Mouse (Mus musculus) MEL (cell line): ENCODE measurements at regions not wholly inside any gene's neighbourhood (a gene's known extent, or its start where the extent isn't known, plus 50 kb on each side); places are given as distances from the start of the nearest gene placed in this dataset.

Source experiments
- DNase-seq: peaks from one replicate; pipeline ENCODE4 v3.0.0; 2011; ENCODE audit warnings: low read depth, low spot score
- H3K27ac ChIP-seq: 2 replicates; pipeline ENCODE4 v1.5.1; 2012; ENCODE audit warnings: low read depth, mild to moderate bottlenecking, control low read depth, low read length, moderate library complexity; ENCODE audit not compliant: control insufficient read depth
- H3K27me3 ChIP-seq, 2 experiments: fragments of 150-350 bp in 1 of 2; sonication (generic) in 1 of 2; 2 replicates each; pipeline ENCODE4 v1.6.1; 2012; ENCODE audit warnings: low read length in 2 of 2, mild to moderate bottlenecking in 2 of 2, improper control_type of control experiment in 1 of 2, moderate library complexity in 1 of 2; ENCODE audit not compliant: insufficient read depth in 2 of 2, control insufficient read depth in 1 of 2
- H3K36me3 ChIP-seq, 2 experiments: 2 replicates each; pipeline ENCODE4 v1.6.1; 2012 to 2014; ENCODE audit warnings: low read length in 2 of 2, improper control_type of control experiment in 1 of 2, inconsistent platforms in 1 of 2, mild to moderate bottlenecking in 1 of 2; ENCODE audit not compliant: insufficient read depth in 2 of 2, control insufficient read depth in 1 of 2
- H3K4me1 ChIP-seq, 2 experiments: fragments of 150-350 bp in 1 of 2; sonication (generic) in 1 of 2; 2 replicates each; pipeline ENCODE4 v1.6.1; 2012; ENCODE audit warnings: low read length in 2 of 2, improper control_type of control experiment in 1 of 2, mild to moderate bottlenecking in 1 of 2; ENCODE audit not compliant: insufficient read depth in 2 of 2, control insufficient read depth in 1 of 2
- H3K4me3 ChIP-seq, 2 experiments: fragments of 150-350 bp in 1 of 2; sonication (generic) in 1 of 2; 2 replicates each; pipeline ENCODE4 v1.5.1; 2012; ENCODE audit warnings: low read depth in 2 of 2, low read length in 2 of 2, mild to moderate bottlenecking in 2 of 2, moderate library complexity in 2 of 2, control low read depth in 1 of 2, improper control_type of control experiment in 1 of 2; ENCODE audit not compliant: control insufficient read depth in 1 of 2, insufficient read depth in 1 of 2
- H3K79me2 ChIP-seq: 2 replicates; pipeline ENCODE4 v1.6.1; 2012; ENCODE audit warnings: mild to moderate bottlenecking, low read length, moderate library complexity; ENCODE audit not compliant: control insufficient read depth, poor library complexity, insufficient read depth
- H3K9ac ChIP-seq: 2 replicates; pipeline ENCODE4 v1.6.1; 2012; ENCODE audit warnings: low read depth, mild to moderate bottlenecking, control low read depth, low read length, moderate library complexity; ENCODE audit not compliant: control insufficient read depth, poor library complexity, severe bottlenecking
- H3K9me3 ChIP-seq: fragments of 150-350 bp; sonication (generic); replicated peaks from 2 replicates; pipeline ENCODE4 v1.6.1; 2012; ENCODE audit warnings: mild to moderate bottlenecking, low read length, improper control_type of control experiment, moderate library complexity; ENCODE audit not compliant: insufficient read depth
- CHD2 ChIP-seq: IDR thresholded peaks from 2 replicates; pipeline ENCODE4 v1.6.1; 2011; ENCODE audit warnings: low read length, improper control_type of control experiment
- E2F4 ChIP-seq: IDR thresholded peaks from 2 replicates; pipeline ENCODE4 v1.6.1; 2011; ENCODE audit warnings: low read depth, low read length, improper control_type of control experiment, borderline replicate concordance
- EP300 ChIP-seq, 2 experiments: IDR thresholded peaks; 2 replicates each; pipeline ENCODE4 v1.6.1; 2011; ENCODE audit warnings: improper control_type of control experiment in 2 of 2, low read length in 2 of 2, low read depth in 1 of 2, mild to moderate bottlenecking in 1 of 2
- ETS1 ChIP-seq: IDR thresholded peaks from 2 replicates; pipeline ENCODE4 v1.6.1; 2012; ENCODE audit warnings: low read depth, mild to moderate bottlenecking, inconsistent platforms, low read length, improper control_type of control experiment, moderate library complexity
- GABPA ChIP-seq: IDR thresholded peaks from 2 replicates; pipeline ENCODE4 v1.6.1; 2012; ENCODE audit warnings: low read depth, mild to moderate bottlenecking, inconsistent platforms, low read length, improper control_type of control experiment, moderate library complexity
- HCFC1 ChIP-seq: IDR thresholded peaks from 2 replicates; pipeline ENCODE4 v1.6.1; 2012; ENCODE audit warnings: low read depth, mild to moderate bottlenecking, inconsistent platforms, low read length, improper control_type of control experiment, moderate library complexity
- KAT2A ChIP-seq: conservative IDR thresholded peaks from 2 replicates; pipeline ENCODE4 v1.6.1; 2012; ENCODE audit warnings: low read depth, low read length, improper control_type of control experiment, inconsistent platforms
- MAFK ChIP-seq: IDR thresholded peaks from 2 replicates; pipeline ENCODE4 v1.6.1; 2011; ENCODE audit warnings: low read depth, mild to moderate bottlenecking, low read length, improper control_type of control experiment, borderline replicate concordance
- MAZ ChIP-seq: IDR thresholded peaks from 2 replicates; pipeline ENCODE4 v1.6.1; 2012; ENCODE audit warnings: low read depth, mild to moderate bottlenecking, inconsistent platforms, low read length, improper control_type of control experiment
- MEF2A ChIP-seq: IDR thresholded peaks from 2 replicates; pipeline ENCODE4 v1.6.1; 2014; ENCODE audit warnings: low read depth, mild to moderate bottlenecking, inconsistent platforms, low read length, improper control_type of control experiment; ENCODE audit not compliant: poor library complexity, insufficient replicate concordance, severe bottlenecking; ENCODE audit errors: extremely low read depth
- MYC ChIP-seq: IDR thresholded peaks from 2 replicates; pipeline ENCODE4 v1.6.1; 2011; ENCODE audit warnings: low read depth, mild to moderate bottlenecking, low read length, improper control_type of control experiment, moderate library complexity
- NELFE ChIP-seq: IDR thresholded peaks from 2 replicates; pipeline ENCODE4 v1.6.1; 2011; ENCODE audit warnings: low read depth, low read length, improper control_type of control experiment
- NRF1 ChIP-seq: IDR thresholded peaks from 2 replicates; pipeline ENCODE4 v1.6.1; 2014; ENCODE audit warnings: low read depth, mild to moderate bottlenecking, inconsistent platforms, low read length, improper control_type of control experiment, moderate library complexity; ENCODE audit not compliant: poor library complexity, insufficient read depth, severe bottlenecking
- POLR2A ChIP-seq, 2 experiments: IDR thresholded peaks; 2 replicates each; pipeline ENCODE4 v1.6.1; 2011 to 2012; ENCODE audit warnings: low read length in 2 of 2, mild to moderate bottlenecking in 2 of 2, control low read depth in 1 of 2, improper control_type of control experiment in 1 of 2, low read depth in 1 of 2, moderate library complexity in 1 of 2; ENCODE audit not compliant: control insufficient read depth in 1 of 2, insufficient read depth in 1 of 2, poor library complexity in 1 of 2
- POLR2AphosphoS2 ChIP-seq: IDR thresholded peaks from 2 replicates; pipeline ENCODE4 v1.6.1; 2011; ENCODE audit warnings: low read length, improper control_type of control experiment
- RAD21 ChIP-seq: IDR thresholded peaks from 2 replicates; pipeline ENCODE4 v1.6.1; 2011; ENCODE audit warnings: mild to moderate bottlenecking, low read depth, low read length, improper control_type of control experiment
- SIN3A ChIP-seq: IDR thresholded peaks from 2 replicates; pipeline ENCODE4 v1.6.1; 2012; ENCODE audit warnings: low read length, improper control_type of control experiment, inconsistent platforms
- TAL1 ChIP-seq: IDR thresholded peaks from 2 replicates; pipeline ENCODE4 v1.6.1; 2012; ENCODE audit warnings: mild to moderate bottlenecking, inconsistent platforms, low read length, moderate library complexity, mixed read lengths
- UBTF ChIP-seq: IDR thresholded peaks from 2 replicates; pipeline ENCODE4 v1.6.1; 2012; ENCODE audit warnings: low read depth, mild to moderate bottlenecking, inconsistent platforms, low read length, improper control_type of control experiment, moderate library complexity, borderline replicate concordance; ENCODE audit not compliant: insufficient read depth
- ZC3H11A ChIP-seq: IDR thresholded peaks from 2 replicates; pipeline ENCODE4 v1.6.1; 2012; ENCODE audit warnings: low read depth, mild to moderate bottlenecking, inconsistent platforms, low read length, improper control_type of control experiment
- ZKSCAN1 ChIP-seq: IDR thresholded peaks from 2 replicates; pipeline ENCODE4 v1.6.1; 2012; ENCODE audit warnings: low read depth, mild to moderate bottlenecking, inconsistent platforms, low read length, improper control_type of control experiment, moderate library complexity
- ZMIZ1 ChIP-seq: IDR thresholded peaks from 2 replicates; pipeline ENCODE4 v1.6.1; 2012; ENCODE audit warnings: low read depth, mild to moderate bottlenecking, inconsistent platforms, low read length, improper control_type of control experiment, moderate library complexity
- ZNF384 ChIP-seq: IDR thresholded peaks from 2 replicates; pipeline ENCODE4 v1.6.1; 2012; ENCODE audit warnings: low read depth, mild to moderate bottlenecking, inconsistent platforms, low read length, improper control_type of control experiment

GRCm38 (mm10) chr13:75547791-75548190, 158.8 kb upstream of the Ell2 start:
- H3K27me3 ChIP-seq, result no peaks in the 10 kb centered on the region
- DNase-seq, result no peak
- H3K4me3 ChIP-seq, result no peak overlapping the region
- no peaks in the 10 kb centered on the region for H3K79me2 ChIP-seq
- H3K4me1 ChIP-seq, result no peaks in the 10 kb centered on the region
- H3K9me3 ChIP-seq, result no peaks in the 10 kb centered on the region
- TF ChIP-seq MAZ (no peak), MAFK (no peak), POLR2A (IDR thresholded peaks at IDR 0.05; ENCODE audit: control insufficient read depth in 1 of 2, insufficient read depth in 1 of 2, low read depth in 1 of 2, low read length in 2 of 2, poor library complexity in 1 of 2) (no peak), CHD2 (no peak), TAL1 (no peak), NELFE (no peak), UBTF (no peak), ETS1 (no peak), HCFC1 (no peak), EP300 (IDR thresholded peaks at IDR 0.05; ENCODE audit: low read depth in 1 of 2, low read length in 2 of 2) (no peak), SIN3A (no peak), ZNF384 (no peak), RAD21 (no peak), GABPA (no peak), MEF2A (no peak)
- TF ChIP-seq, all 39 proteins: peak for 0
- H3K9ac ChIP-seq, result no peak overlapping the region
- H3K27ac ChIP-seq, result no peak overlapping the region
- H3K36me3 ChIP-seq, result no peaks in the 10 kb centered on the region

GRCm38 (mm10) chr13:75578971-75579370, 127.6 kb upstream of the Ell2 start:
- Histone ChIP-seq H3K4me3 (no peak overlapping the region), H3K36me3 (no peaks in the 10 kb centered on the region), H3K4me1 (no peaks in the 10 kb centered on the region), H3K9me3 (no peaks in the 10 kb centered on the region), H3K27ac (no peak overlapping the region), H3K79me2 (no peaks in the 10 kb centered on the region), H3K27me3 (no peaks in the 10 kb centered on the region; a peak in 1 of 4 replicates), H3K9ac (no peak overlapping the region)
- no peak for TF ChIP-seq NRF1
- DNase-seq, result no peak

- Histone ChIP-seq H3K9me3 (no peaks in the 10 kb centered on the region), H3K9ac (no peak overlapping the region), H3K4me1 (no peaks in the 10 kb centered on the region), H3K27me3 (no peaks in the 10 kb centered on the region), H3K4me3 (no peak overlapping the region), H3K79me2 (no peaks in the 10 kb centered on the region), H3K27ac (no peak overlapping the region), H3K36me3 (no peaks in the 10 kb centered on the region)
- TF ChIP-seq MAFK, result no peak
- TF ChIP-seq E2F4, result no peak
- no peak for TF ChIP-seq ZKSCAN1
- no peak for TF ChIP-seq ZC3H11A
- no peak for TF ChIP-seq ZMIZ1
- no peak for TF ChIP-seq MYC
- TF ChIP-seq KAT2A, result no peak
- TF ChIP-seq POLR2AphosphoS2, result no peak
- DNase-seq, result no peak
These were observed 115.7 kb upstream of the Ell2 start for GRCm38 (mm10) chr13:75590836-75591235.
